Mouse (Mus musculus): Measurements from ENCODE around the gene Atg4a. TPM values are rescaled to one million over a fixed set of nuclear protein-coding genes. Genes with fewer than 3 reads are reported as not detected.

Atg4a gene
- polyA plus RNA-seq, 1 experiment from 2014 or later, result 11.3 TPM

DNA sequence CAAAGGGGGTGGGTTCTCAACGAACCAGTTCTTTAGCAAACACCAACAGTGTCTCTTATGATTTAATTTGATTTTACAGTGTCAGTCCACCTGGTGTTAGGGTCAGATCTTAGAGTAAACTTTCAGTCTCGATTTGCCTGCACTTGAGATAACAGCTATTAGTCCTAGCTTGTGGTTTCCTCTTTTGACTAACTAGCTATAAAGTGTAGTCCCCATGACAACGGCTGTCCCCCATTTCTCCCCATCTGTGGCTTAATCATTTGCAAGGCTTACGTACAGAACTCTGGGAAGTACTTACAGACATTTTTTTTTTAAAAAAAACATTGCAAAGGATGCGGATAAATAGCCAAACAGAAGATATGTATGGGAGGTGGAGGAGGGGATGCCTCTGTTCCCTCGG, 28.1 kb downstream of the Atg4a start:
- no peak for ATAC-seq (ENCODE audit: low FRiP score)
- no peaks in the 10 kb centered on the region for H3K36me3 ChIP-seq
- WGBS, result 69% methylated on average over 6 of the region's 6 CpGs

DNA sequence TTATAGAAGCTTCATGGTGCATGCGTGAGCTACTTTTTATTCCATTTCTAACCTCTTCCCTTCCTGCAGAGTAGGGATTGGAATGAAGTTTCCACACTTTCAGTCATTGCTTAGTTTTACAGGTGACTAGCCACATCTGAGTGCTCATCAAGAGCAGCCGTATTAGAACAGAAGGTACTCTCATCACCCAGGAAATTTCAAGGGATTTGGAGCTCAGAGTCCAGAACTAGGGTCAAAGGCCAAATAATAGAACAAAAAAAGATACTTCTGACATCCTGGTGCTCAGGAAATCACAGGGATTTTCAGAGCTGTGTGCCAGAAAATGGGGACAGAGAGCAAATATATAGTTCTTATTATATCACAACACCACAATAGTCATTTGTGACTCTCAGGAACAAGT, 28.5 kb downstream of the Atg4a start:
- Histone ChIP-seq H3K36me3 (no peaks in the 10 kb centered on the region), H3K27ac (replicated peaks) (no peak overlapping the region), H3K4me2 (no peak overlapping the region), H3K9ac (replicated peaks) (no peak overlapping the region), H3K9me3 (replicated peaks) (no peaks in the 10 kb centered on the region), H3K27me3 (replicated peaks) (peaks cover 44% of the 10 kb centered on the region), H3K4me1 (no peaks in the 10 kb centered on the region), H3K4me3 (replicated peaks) (no peak overlapping the region)
- ATAC-seq (ENCODE audit: low FRiP score), result no peak
- 82% methylated on average over 2 of the region's 2 CpGs for WGBS

More for the DNA sequence above, 28.1 kb downstream of the Atg4a start:
- Histone ChIP-seq H3K27me3 (replicated peaks) (peaks cover 44% of the 10 kb centered on the region), H3K4me3 (replicated peaks) (no peak overlapping the region), H3K27ac (replicated peaks) (no peak overlapping the region), H3K4me2 (no peak overlapping the region), H3K9me3 (replicated peaks) (no peaks in the 10 kb centered on the region), H3K4me1 (no peaks in the 10 kb centered on the region), H3K9ac (replicated peaks) (no peak overlapping the region)

DNA sequence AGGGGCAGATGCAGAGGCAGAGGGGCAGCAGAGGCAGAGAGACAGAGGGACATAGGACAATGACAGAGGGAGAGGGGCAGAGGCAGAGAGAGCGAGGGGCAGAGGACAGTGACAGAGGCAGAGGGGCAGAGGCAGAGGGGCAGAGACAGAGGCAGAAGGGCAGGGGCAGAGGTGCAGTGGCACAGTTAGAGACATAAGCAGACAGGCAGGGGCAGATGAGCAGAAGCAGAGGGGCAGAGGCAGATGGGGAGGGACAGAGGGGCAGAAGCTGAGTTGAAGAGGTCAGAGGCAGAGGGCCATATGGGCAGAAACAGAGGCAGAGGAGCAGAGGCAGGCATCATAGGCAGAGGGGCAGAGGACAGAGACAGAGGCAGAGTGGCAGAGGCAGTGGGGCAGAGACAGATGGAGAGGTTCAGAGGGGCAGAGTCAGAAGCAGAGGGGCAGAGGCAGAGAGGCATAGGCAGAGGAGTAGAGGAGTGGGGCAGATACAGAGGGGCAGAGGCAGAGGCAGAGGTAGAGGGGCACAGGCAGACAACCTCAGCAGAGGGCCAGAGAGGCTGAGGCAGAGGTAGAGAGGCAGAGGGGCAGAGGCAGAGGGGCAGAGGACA, 40.3 kb downstream of the Atg4a start:
- Histone ChIP-seq H3K9me3 (replicated peaks) (no peaks in the 10 kb centered on the region), H3K27me3 (replicated peaks) (peaks cover 11% of the 10 kb centered on the region; the same call in 1 of the 2 replicates), H3K36me3 (no peaks in the 10 kb centered on the region; the same call in 1 of the 2 replicates), H3K4me2 (no peak overlapping the region), H3K27ac (replicated peaks) (no peak overlapping the region), H3K9ac (replicated peaks) (no peak overlapping the region), H3K4me1 (no peaks in the 10 kb centered on the region), H3K4me3 (replicated peaks) (no peak overlapping the region)
- 70% methylated on average over 1 of the region's 1 CpGs for WGBS
- ATAC-seq (ENCODE audit: low FRiP score), result peak; percentile 69; the same call in 1 of the 2 replicates

DNA sequence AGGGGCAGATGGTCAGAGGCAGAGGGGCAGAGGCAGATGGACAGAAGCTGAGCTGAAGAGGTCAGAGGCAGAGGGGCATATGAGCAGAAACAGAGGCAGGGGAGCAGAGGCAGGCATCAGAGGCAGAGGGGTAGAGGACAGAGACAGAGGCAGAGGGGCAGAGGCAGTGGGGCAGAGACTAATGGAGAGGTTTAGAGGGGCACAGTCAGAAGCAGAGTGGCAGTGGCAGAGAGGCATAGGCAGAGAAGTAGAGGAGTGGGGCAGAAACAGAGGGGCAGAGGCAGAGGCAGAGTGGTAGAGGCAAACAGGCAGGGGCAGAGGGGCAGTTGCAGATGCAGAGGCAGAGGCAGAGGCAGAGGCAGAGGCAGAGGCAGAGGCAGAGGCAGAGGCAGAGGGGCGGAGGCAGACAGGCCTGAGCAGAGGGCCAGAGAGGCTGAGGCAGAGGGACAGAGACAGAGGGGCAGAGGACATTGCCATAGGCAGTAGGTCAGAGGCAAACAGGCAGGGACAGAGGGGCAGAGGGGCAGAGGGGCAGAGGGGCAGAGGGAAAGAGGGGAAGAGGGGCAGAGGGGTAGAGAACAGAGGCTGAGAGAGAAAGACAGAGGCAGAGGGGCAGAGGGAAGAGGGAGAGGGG, 41.3 kb downstream of the Atg4a start:
- no peak overlapping the region for H3K4me3 ChIP-seq (replicated peaks)
- H3K27me3 ChIP-seq (replicated peaks), result peaks cover 9% of the 10 kb centered on the region; the same call in 1 of the 2 replicates
- H3K4me2 ChIP-seq, result no peak overlapping the region
- no peak overlapping the region for H3K27ac ChIP-seq (replicated peaks)
- H3K4me1 ChIP-seq, result no peaks in the 10 kb centered on the region
- no peaks in the 10 kb centered on the region; the same call in 1 of the 2 replicates for H3K36me3 ChIP-seq
- ATAC-seq (ENCODE audit: low FRiP score), result no peak
- no peak overlapping the region for H3K9ac ChIP-seq (replicated peaks)
- H3K9me3 ChIP-seq (replicated peaks), result no peaks in the 10 kb centered on the region
- WGBS, result 56% methylated on average over 1 of the region's 1 CpGs

DNA sequence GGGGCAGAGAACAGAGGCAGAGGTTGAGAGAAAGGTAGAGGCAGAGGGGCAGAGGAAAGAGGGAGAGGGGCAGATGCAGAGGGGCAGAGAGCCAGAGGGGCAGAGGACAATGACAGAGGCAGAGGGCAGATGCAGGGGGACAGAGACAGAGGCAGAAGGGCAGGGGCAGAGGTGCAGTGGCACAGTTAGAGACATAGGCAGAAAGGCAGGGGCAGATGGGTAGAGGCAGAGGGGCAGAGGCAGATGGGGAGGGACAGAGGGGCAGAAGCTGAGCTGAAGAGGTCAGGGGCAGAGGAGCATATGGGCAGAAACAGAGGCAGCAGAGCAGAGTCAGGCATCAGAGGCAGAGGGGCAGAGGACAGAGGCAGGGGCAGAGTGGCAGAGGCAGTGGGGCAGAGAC, 42.2 kb downstream of the Atg4a start:
- Histone ChIP-seq H3K4me3 (replicated peaks) (no peak overlapping the region), H3K9me3 (replicated peaks) (no peaks in the 10 kb centered on the region), H3K27ac (replicated peaks) (no peak overlapping the region), H3K4me1 (no peaks in the 10 kb centered on the region), H3K9ac (replicated peaks) (no peak overlapping the region), H3K36me3 (no peaks in the 10 kb centered on the region; the same call in 1 of the 2 replicates), H3K27me3 (replicated peaks) (0 out of 2 replicates have a peak, but pooled peaks cover 8% of the 10 kb centered on the region), H3K4me2 (no peak overlapping the region)
- ATAC-seq (ENCODE audit: low FRiP score), result no peak

DNA sequence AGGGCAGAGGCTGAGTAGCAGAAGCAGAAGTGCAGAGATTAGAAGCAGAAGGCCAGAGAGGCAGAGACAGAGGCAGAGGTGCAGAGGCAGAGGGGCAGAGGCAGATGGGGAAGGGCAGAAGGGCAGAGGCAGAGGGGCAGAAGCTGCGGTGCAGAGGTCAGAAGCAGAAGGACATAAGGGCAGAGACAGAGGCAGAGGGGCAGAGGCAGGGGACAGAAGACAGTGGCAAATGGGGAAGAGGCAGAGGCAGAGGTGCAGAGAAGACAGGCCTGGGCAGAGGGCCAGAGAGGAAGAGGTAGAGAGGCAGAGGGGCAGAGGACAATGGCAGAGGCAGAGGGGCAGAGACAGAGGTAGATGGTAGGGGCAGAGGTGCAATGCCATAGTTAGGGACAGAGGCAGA, 193.0 kb downstream of the Atg4a start:
- Histone ChIP-seq H3K9ac (replicated peaks) (no peak overlapping the region), H3K27ac (replicated peaks) (no peak overlapping the region), H3K27me3 (replicated peaks) (no peaks in the 10 kb centered on the region), H3K36me3 (no peaks in the 10 kb centered on the region), H3K9me3 (replicated peaks) (no peaks in the 10 kb centered on the region), H3K4me1 (no peaks in the 10 kb centered on the region), H3K4me2 (no peak overlapping the region), H3K4me3 (replicated peaks) (no peak overlapping the region)
- no peak for ATAC-seq (ENCODE audit: low FRiP score)
- WGBS, result 67% methylated on average over 1 of the region's 1 CpGs

DNA sequence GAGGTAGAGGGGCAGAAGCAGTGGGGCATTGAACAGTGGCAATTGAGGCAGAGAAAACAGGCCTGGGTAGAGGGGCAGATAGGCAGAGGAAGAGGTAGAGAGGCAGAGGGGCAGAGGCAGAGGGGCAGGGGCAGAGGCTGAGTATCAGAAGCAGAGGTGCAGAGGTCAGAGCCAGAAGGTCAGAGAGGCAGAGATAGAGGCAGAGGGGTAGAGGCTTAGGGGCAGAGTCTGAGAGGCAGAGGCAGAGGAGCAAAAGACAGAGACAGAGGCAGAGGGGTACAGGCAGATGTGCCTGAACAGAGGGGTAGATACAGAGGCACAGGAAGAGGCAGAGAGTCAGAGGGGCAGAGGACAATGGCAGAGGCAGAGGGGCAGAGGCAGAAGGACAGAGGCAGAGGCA, 193.6 kb downstream of the Atg4a start:
- Histone ChIP-seq H3K9ac (replicated peaks) (no peak overlapping the region), H3K4me3 (replicated peaks) (no peak overlapping the region), H3K9me3 (replicated peaks) (no peaks in the 10 kb centered on the region), H3K4me1 (no peaks in the 10 kb centered on the region), H3K27me3 (replicated peaks) (no peaks in the 10 kb centered on the region), H3K36me3 (no peaks in the 10 kb centered on the region), H3K4me2 (no peak overlapping the region), H3K27ac (replicated peaks) (no peak overlapping the region)
- no peak for ATAC-seq (ENCODE audit: low FRiP score)

DNA sequence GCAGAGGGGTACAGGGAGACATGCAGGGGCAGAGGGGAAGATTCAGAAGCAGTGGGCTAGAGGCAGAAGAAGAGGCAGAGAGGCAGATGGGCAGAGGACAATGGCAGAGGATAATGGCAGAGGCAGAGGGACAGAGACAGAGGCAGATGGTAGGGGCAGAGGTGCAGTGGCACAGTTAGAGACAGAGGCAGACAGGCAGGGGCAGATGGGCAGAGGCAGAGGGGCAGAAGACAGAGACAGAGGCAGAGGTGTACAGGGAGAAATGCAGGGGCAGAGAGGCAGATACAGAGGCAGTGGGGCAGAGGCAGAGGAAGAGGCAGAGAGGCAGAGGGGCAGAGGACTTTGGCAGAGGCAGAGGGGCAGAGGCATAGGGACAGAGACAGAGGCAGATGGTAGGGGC, 194.5 kb downstream of the Atg4a start:
- H3K4me1 ChIP-seq, result no peaks in the 10 kb centered on the region
- ATAC-seq (ENCODE audit: low FRiP score), result no peak

DNA sequence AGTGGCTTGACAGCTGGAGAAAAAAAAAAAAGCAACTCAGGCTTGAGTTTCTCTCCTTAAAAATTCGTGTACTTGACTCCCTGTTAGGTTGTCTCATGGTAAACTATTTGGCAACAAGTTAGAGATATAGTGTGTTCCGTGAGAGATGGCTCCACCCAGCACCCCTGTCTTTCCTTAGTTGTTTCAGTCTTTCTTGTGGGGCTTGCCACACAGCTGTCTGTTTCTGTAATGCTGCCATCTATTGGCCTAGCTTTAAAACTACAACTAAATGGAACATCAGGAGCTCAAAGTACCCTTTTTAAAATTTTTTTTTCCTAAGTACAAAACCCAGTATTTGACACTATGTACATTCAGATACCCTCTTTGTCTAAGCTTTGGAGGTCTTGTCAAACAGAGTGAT, 200.0 kb downstream of the Atg4a start:
- 12% methylated on average over 2 of the region's 2 CpGs for WGBS
- ATAC-seq (ENCODE audit: low FRiP score), result no peak

More for the DNA sequence above, 194.5 kb downstream of the Atg4a start:
- no peaks in the 10 kb centered on the region for H3K9me3 ChIP-seq (replicated peaks)
- no peaks in the 10 kb centered on the region for H3K36me3 ChIP-seq
- no peak overlapping the region for H3K27ac ChIP-seq (replicated peaks)
- H3K9ac ChIP-seq (replicated peaks), result no peak overlapping the region
- H3K4me2 ChIP-seq, result no peak overlapping the region
- no peaks in the 10 kb centered on the region for H3K27me3 ChIP-seq (replicated peaks)
- no peak overlapping the region for H3K4me3 ChIP-seq (replicated peaks)

DNA sequence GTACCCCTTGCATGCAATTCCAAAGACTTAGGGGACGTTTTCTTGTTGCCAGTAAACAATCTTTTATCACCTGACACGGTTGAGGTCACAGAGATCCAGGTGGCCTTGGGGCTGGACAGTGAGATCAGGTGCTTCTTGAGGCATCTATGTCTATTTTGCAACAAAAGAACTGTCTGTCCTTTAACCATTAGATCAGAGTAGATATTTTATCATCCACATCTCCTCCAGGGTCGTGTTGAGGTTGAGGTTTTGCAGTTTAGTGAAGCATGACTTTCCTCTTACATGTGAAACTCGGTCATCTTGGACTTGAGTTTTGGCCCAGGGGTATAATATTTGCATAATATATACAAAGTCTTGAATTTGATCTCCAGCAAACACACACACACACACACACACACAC, 200.9 kb downstream of the Atg4a start:
- H3K27me3 ChIP-seq (replicated peaks), result no peaks in the 10 kb centered on the region; the same call in 1 of the 2 replicates

More for the DNA sequence above, 200.0 kb downstream of the Atg4a start:
- H3K27me3 ChIP-seq (replicated peaks), result no peaks in the 10 kb centered on the region; the same call in 1 of the 2 replicates
- no peak overlapping the region for H3K4me2 ChIP-seq
- no peaks in the 10 kb centered on the region for H3K36me3 ChIP-seq
- no peak overlapping the region for H3K4me3 ChIP-seq (replicated peaks)
- H3K9ac ChIP-seq (replicated peaks), result no peak overlapping the region
- no peak overlapping the region for H3K27ac ChIP-seq (replicated peaks)
- no peaks in the 10 kb centered on the region for H3K4me1 ChIP-seq
- H3K9me3 ChIP-seq (replicated peaks), result no peaks in the 10 kb centered on the region

DNA sequence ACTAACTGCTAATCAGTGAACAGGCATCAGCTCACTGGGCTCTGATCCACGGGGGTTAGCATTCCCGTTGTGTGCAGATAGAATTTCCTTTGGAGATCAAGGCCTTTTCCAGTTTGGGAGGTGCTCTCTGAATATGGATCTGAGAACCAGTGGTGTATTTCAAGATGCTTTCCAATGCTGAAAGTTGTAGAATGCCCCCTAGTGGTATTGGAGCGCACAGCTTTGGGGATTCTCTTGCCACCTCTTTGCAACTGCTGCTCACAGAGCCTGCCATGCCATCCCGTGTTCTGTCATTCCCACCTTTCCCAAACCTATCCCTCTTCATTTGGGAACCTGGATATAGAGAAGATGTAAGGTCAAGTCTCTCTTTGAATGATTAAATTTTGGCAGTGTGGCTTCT, 201.5 kb downstream of the Atg4a start:
- no peak for ATAC-seq (ENCODE audit: low FRiP score)
- Histone ChIP-seq H3K4me1 (no peaks in the 10 kb centered on the region), H3K4me2 (no peak overlapping the region), H3K9me3 (replicated peaks) (no peaks in the 10 kb centered on the region), H3K9ac (replicated peaks) (no peak overlapping the region), H3K4me3 (replicated peaks) (no peak overlapping the region), H3K27me3 (replicated peaks) (no peaks in the 10 kb centered on the region; the same call in 1 of the 2 replicates), H3K36me3 (no peaks in the 10 kb centered on the region), H3K27ac (replicated peaks) (no peak overlapping the region)
- 51% methylated on average over 4 of the region's 4 CpGs for WGBS

More for the DNA sequence above, 200.9 kb downstream of the Atg4a start:
- Histone ChIP-seq H3K4me1 (no peaks in the 10 kb centered on the region), H3K9ac (replicated peaks) (no peak overlapping the region), H3K36me3 (no peaks in the 10 kb centered on the region), H3K27ac (replicated peaks) (no peak overlapping the region), H3K9me3 (replicated peaks) (no peaks in the 10 kb centered on the region), H3K4me3 (replicated peaks) (no peak overlapping the region), H3K4me2 (no peak overlapping the region)
- WGBS, result 68% methylated on average over 4 of the region's 4 CpGs
- ATAC-seq (ENCODE audit: low FRiP score), result no peak

DNA sequence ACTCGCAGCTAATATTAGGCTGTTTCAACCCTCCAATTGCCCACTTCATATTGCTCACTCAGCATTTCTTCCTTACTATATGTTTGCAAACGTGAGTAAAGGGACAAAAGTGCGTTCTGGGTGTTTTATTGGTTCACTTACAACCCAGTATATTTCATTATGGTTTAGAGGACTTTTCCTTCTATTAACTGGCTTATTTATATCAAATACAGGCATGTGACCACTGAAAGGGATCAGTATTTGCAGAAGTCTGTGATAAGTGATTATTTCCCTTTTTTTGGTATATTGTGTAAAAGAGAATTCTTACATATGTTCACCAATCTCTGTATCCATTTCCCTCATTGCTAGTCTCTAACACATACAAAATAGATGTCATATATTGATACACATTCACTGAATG, 203.7 kb downstream of the Atg4a start:
- Histone ChIP-seq H3K4me1 (no peaks in the 10 kb centered on the region), H3K36me3 (no peaks in the 10 kb centered on the region), H3K4me3 (replicated peaks) (no peak overlapping the region), H3K27me3 (replicated peaks) (no peaks in the 10 kb centered on the region; the same call in 1 of the 2 replicates), H3K9me3 (replicated peaks) (no peaks in the 10 kb centered on the region), H3K4me2 (no peak overlapping the region), H3K27ac (replicated peaks) (no peak overlapping the region), H3K9ac (replicated peaks) (no peak overlapping the region)
- 73% methylated on average over 3 of the region's 3 CpGs for WGBS
- no peak for ATAC-seq (ENCODE audit: low FRiP score)

Data from neural tube, embryonic 15.5 days (tissue).